Mouse (Mus musculus) gastrocnemius, postnatal 25 days (tissue): ENCODE measurements around the gene Zfpl1. TPM values are rescaled to one million over a fixed set of nuclear protein-coding genes. Genes with fewer than 3 reads are reported as not detected.
"Not testable (repeated sequence)": the region's sequence is repeated elsewhere in the genome, so short reads cannot be mapped to it uniquely, and the experiment has no call there.

ENCODE experiments used
- DNase-seq: peaks from one replicate; pipeline ENCODE4 v3.0.0; 2022
- long read RNA-seq, 2 experiments: library from polyadenylated mRNA; stranded (forward); transcript quantifications; one replicate each; pipeline ENCODE4 v2.0.0; 2021
- total RNA-seq, 2 experiments: library from RNA; stranded (reverse); gene quantifications; 1 replicate in 1 of 2; 2 replicates in 1 of 2; pipeline ENCODE4 v1.2.3; 2021

Zfpl1 gene
- 10 to 100 TPM; 10.6 to 10.7 TPM for total RNA-seq
- long read RNA-seq, experiment 1, transcript Zfpl1-201 (8 exons, 1,287 nt), result minor isoform, 7 of 32 reads
- long read RNA-seq, experiment 1, transcript Zfpl1-208 (8 exons, 922 nt), result major isoform, 11 of 32 reads
- long read RNA-seq, experiment 1, partial matches to known transcripts, result 13 of 32 reads
- long read RNA-seq, experiment 1, other reads (novel, unspliced or antisense), result 1 of 32 reads
- long read RNA-seq, experiment 2, transcript Zfpl1-201 (8 exons, 1,287 nt), result minor isoform, 7 of 30 reads
- long read RNA-seq, experiment 2, transcript Zfpl1-208 (8 exons, 922 nt), result major isoform, 17 of 30 reads
- long read RNA-seq, experiment 2, partial matches to known transcripts, result 4 of 30 reads
- long read RNA-seq, experiment 2, other reads (novel, unspliced or antisense), result 2 of 30 reads

GRCm38 (mm10) chr19:6084478-6085248, at the start of gene Zfpl1, which contains the start of gene Cdca5:
Zfpl1 (minus strand) TSS chr19:6084956.
Cdca5 (plus strand) TSS chr19:6084983.
- DNase-seq, result peak; percentile 95

GRCm38 (mm10) chr19:6133197-6133596, 48.4 kb upstream of the Zfpl1 start:
- DNase-seq, result not testable (repeated sequence)

GRCm38 (mm10) chr19:6132171-6132827, 47.5 kb upstream of the Zfpl1 start:
- DNase-seq, result no peak

DNA sequence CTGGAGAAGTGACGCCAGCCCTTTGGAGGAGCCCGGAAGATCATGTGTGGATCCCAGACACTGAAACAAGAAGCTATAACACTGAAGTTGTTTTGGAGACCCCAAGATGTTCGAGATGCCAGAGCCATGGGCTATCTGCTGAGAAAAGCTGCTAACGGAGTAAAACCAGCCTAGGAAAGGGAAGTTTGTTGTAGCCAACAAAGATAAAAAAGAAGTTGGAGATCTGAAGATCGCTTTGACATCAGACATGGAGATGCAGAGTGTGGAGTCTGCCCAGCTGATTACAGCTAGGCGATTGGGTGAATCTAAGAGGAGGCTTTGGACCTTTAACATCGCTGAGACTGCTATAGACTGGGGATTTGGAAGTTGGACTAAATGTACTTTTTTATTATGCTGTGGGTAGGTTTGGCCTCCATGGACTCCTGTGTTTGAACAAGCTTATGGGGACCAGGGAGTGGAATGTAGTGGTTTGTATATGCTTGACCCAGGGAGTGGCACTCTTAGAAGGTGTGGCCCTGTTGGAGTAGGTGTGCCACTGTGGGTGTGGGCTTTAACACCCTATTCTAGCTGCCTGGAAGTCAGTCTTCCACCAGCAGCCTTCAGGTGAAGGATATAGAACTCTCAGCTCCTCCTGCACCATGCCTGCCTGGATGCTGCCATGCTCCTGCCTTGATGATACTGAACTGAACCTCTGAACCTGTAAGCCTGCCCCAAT, 45.8 kb upstream of the Zfpl1 start:
- not testable (repeated sequence) for DNase-seq

GRCm38 (mm10) chr19:6127760-6128341, 43.1 kb upstream of the Zfpl1 start, which contains the start of gene Snx15:
Snx15 (minus strand) TSS chr19:6128304.
- DNase-seq, result peak; percentile 93

DNA sequence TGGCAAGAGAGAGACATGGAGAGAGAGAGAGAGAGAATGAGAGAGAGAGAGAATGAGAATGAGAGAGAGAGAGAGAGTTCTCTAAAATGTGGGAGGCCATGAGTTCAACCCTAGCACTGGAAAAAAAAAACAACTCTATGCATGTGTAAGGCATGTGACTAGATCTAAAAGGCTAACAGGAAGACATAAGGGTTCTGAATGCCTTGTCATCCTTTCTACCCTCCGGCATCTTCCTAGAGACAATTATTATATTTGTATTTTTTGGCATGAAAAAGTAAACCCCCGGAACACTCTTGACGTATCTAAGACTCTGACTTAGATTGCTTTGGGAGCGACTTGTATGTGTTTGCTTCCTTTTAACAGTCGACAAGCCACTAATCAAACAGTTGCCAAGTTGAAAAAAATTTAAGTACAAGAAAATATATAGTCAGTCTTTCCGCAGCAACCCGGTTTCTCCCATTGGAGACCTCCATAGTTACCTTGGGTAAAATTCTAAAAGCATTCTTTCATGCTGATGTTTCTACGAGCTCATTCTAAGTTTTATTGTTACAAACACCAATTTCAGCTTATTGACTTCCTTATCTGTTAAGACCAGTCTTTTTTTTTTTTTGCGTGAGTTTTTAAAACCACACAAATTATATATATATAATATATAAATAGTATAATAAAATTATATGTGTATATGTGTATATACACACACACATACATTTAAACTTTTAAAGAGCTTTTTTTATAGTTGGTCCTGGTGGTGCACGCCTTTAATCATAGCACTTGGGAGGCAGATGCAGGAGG, 42.2 kb upstream of the Zfpl1 start:
- DNase-seq, result no peak

DNA sequence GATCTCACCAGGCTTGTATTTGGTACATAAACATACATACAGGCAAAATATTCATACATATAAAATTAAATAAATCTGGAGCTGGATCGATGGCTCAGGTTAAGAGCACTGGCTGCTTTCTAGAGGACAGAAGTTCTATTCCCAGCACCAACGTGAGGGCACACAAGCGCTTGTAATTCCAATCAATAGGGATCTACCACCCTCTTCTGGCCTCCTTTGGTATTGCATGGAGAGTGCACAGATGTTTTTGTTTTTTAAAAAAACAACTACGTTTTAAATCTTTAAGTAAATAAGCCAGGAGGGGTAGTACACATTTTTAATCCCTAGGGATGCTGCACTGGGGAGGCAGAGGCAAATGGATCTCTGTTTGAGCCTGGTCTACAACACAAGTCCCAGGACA, 41.5 kb upstream of the Zfpl1 start:
- no peak for DNase-seq

DNA sequence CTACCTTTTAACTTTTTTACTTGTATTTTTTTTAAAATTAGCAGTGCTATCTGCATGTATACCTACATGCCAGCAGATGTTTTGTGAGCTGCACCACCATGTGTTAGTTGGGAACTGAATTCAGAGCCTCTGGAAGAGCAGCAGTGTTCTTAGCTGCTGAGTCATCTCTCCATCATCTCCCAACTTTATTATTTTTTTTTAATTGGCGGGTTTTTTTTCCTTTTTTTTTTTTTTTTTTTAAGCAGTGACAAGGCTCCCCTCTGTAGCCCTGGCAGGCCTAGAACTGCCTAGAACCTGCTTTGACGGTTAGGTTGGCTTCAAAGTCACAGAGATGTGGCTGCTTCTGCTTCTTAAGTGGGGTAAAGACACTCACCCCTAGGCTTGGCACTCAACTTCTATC, 40.1 kb upstream of the Zfpl1 start:
- DNase-seq, result no peak

DNA sequence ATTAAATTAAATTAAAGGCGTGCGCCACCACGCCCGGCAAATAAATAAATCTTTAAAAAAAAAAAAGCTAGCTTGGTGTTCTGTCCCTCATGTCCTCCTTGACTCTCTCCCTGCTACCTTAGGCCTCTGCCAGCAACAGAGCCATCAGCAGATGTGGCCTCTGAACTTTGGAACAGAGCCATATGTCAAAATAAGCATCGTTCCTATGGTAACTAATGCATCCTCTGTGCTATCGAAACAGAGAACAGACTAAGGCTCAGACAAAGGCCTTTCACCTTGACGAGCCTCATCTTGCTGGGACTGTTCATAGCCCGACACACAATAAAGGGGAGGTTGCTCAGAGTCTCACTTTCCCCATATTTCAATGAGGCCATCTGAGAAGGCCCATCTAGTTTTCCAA, 38.6 kb upstream of the Zfpl1 start:
- no peak for DNase-seq

DNA sequence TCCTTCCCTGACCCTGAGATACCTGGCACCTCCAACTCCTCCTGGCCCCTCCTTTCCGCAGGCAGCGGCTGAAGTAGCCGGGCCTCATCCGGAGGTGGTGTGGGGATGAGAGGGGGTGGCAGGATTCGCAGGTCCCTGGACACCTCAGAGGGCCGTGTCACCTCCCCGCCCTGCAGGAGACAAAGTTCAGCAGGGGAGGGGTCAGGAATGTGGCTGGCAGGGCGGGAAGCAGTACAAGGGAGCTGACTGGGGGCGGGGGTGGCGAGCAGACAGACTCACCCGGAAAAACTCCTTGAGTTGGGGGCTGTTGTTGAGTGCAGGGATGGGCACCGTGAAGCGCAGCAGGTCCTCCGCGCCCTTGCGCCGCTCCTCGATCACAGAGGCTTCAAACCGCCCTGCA, 37.0 kb upstream of the Zfpl1 start:
- DNase-seq, result no peak

- DNase-seq, result no peak
Observed at GRCm38 (mm10) chr19:6118677-6119185, 34.0 kb upstream of the Zfpl1 start.

DNA sequence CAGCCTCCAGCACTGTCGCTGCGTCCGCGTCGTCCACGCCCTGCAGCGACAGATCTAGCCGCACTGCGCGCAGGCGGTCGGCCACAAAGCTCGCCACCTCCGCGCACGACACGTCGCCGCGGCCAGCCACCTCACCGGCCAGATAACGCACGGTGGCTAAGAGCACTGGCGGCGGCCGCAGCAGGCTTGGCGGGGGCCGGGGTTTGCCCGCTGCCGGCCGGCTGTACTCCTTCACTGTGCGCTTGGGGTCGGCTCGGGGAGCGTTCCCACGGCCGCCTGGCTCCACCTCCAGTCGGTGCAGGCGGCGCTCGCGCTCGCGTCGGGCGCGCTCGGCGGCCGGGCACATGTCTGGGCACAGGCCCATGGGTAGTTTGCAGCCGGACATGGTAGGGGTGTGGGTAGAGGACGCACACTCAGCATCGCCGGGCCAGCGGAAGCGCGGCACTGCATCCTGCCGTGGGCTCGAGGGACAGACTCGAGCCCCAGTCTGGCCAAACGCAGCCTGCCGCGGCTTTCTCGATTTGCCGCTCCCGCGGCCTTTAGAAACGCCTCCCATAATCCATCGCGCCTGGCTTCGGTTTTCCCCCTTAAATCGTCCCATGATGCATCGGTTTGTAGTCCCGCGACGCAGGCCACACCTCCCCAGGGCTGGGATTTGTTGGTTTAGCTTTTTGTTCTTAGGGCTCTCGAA, 33.4 kb upstream of the Zfpl1 start, which contains the start of gene Sac3d1:
Gene Sac3d1 (minus strand): TSS at position 665 of the 691 bp plus-strand sequence.
- peak; percentile 84 for DNase-seq

GRCm38 (mm10) chr19:6117346-6117985, 32.7 kb upstream of the Zfpl1 start:
- DNase-seq, result no peak

- no peak for DNase-seq
Observed at GRCm38 (mm10) chr19:6116113-6116850, 31.5 kb upstream of the Zfpl1 start.

GRCm38 (mm10) chr19:6113116-6113515, 28.4 kb upstream of the Zfpl1 start:
- DNase-seq, result no peak

DNA sequence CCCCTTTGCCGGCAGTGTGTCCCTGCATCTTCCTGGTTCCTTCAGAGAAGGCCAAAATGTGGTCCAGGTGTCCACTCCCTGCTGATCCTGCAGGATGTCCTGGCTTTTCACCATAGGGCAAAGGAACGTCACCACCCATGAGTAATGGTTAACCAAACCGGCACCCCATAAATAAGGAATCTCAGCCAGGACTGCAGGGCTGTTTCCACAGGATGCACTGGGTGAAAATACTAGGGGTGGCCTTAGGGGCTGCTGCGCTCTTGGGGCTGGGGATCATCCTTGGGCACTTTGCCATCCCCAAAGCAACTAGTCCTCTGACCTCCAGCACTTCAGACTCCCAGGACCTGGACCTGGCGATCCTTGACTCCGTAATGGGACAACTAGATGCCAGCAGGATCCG, 20.8 kb upstream of the Zfpl1 start, which contains the start of gene Naaladl1:
Gene Naaladl1 (plus strand): TSS at position 197 of the 400 bp plus-strand sequence.
- DNase-seq, result no peak

- DNase-seq, result no peak
Observed at GRCm38 (mm10) chr19:6104476-6104875, 19.7 kb upstream of the Zfpl1 start.

- no peak for DNase-seq
Observed at GRCm38 (mm10) chr19:6102169-6102853, 17.6 kb upstream of the Zfpl1 start.
